Mouse (Mus musculus): ENCODE results near the gene Snx18. TPM values are rescaled to one million over a fixed set of nuclear protein-coding genes. Genes with fewer than 3 reads are reported as not detected.

The Snx18 gene
- total RNA-seq (2017) = 26.4 and 27.5 TPM in 2 replicates

GRCm38 (mm10) chr13:113617891-113618823, at the start of gene Snx18:
TSS of gene Snx18 (minus strand) at chr13:113618564.
- peak; percentile 71 for ATAC-seq (replicated peaks; ENCODE audit: low read depth, poor library complexity, severe bottlenecking)

- ATAC-seq (replicated peaks; ENCODE audit: low read depth, poor library complexity, severe bottlenecking) = no peak
Observed at GRCm38 (mm10) chr13:113663883-113664282, 45.5 kb upstream of the Snx18 start.

- no peak for ATAC-seq (replicated peaks; ENCODE audit: low read depth, poor library complexity, severe bottlenecking)
Observed at GRCm38 (mm10) chr13:113663151-113663779, 44.9 kb upstream of the Snx18 start, which contains the start of gene Hspb3. TSS of gene Hspb3 (minus strand) at chr13:113663676.

GRCm38 (mm10) chr13:113661826-113662271, 43.5 kb upstream of the Snx18 start:
- ATAC-seq (replicated peaks; ENCODE audit: low read depth, poor library complexity, severe bottlenecking) = peak; percentile 52; the same call in 1 of the 2 replicates

- ATAC-seq (replicated peaks; ENCODE audit: low read depth, poor library complexity, severe bottlenecking) = no peak
Observed at GRCm38 (mm10) chr13:113660576-113661310, 42.4 kb upstream of the Snx18 start.

GRCm38 (mm10) chr13:113657204-113657603, 38.8 kb upstream of the Snx18 start:
- ATAC-seq (replicated peaks; ENCODE audit: low read depth, poor library complexity, severe bottlenecking) = peak; percentile 84

- ATAC-seq (replicated peaks; ENCODE audit: low read depth, poor library complexity, severe bottlenecking) = no peak
Observed at GRCm38 (mm10) chr13:113656639-113657038, 38.3 kb upstream of the Snx18 start.

GRCm38 (mm10) chr13:113655511-113655910, 37.1 kb upstream of the Snx18 start:
- ATAC-seq (replicated peaks; ENCODE audit: low read depth, poor library complexity, severe bottlenecking) = no peak

- peak; percentile 43; the same call in 1 of the 2 replicates for ATAC-seq (replicated peaks; ENCODE audit: low read depth, poor library complexity, severe bottlenecking)
Observed at GRCm38 (mm10) chr13:113640944-113641597, 22.7 kb upstream of the Snx18 start.

GRCm38 (mm10) chr13:113638914-113639313, 20.6 kb upstream of the Snx18 start:
- ATAC-seq (replicated peaks; ENCODE audit: low read depth, poor library complexity, severe bottlenecking) = peak; percentile 24

GRCm38 (mm10) chr13:113635799-113636222, 17.4 kb upstream of the Snx18 start:
- peak; percentile 82 for ATAC-seq (replicated peaks; ENCODE audit: low read depth, poor library complexity, severe bottlenecking)

- ATAC-seq (replicated peaks; ENCODE audit: low read depth, poor library complexity, severe bottlenecking) = no peak
Observed at GRCm38 (mm10) chr13:113634732-113635481, 16.5 kb upstream of the Snx18 start.

- no peak for ATAC-seq (replicated peaks; ENCODE audit: low read depth, poor library complexity, severe bottlenecking)
Observed at GRCm38 (mm10) chr13:113632506-113632905, 14.1 kb upstream of the Snx18 start.

- ATAC-seq (replicated peaks; ENCODE audit: low read depth, poor library complexity, severe bottlenecking) = no peak
Observed at GRCm38 (mm10) chr13:113627601-113628000, 9.2 kb upstream of the Snx18 start.

GRCm38 (mm10) chr13:113622865-113623255, 4.5 kb upstream of the Snx18 start:
- peak; percentile 67 for ATAC-seq (replicated peaks; ENCODE audit: low read depth, poor library complexity, severe bottlenecking)

- no peak for ATAC-seq (replicated peaks; ENCODE audit: low read depth, poor library complexity, severe bottlenecking)
Observed at GRCm38 (mm10) chr13:113622122-113622864, 3.9 kb upstream of the Snx18 start.

- no peak for ATAC-seq (replicated peaks; ENCODE audit: low read depth, poor library complexity, severe bottlenecking)
Observed at GRCm38 (mm10) chr13:113619003-113619402, 639 bp upstream of the Snx18 start.

- ATAC-seq (replicated peaks; ENCODE audit: low read depth, poor library complexity, severe bottlenecking) = no peak
Observed at GRCm38 (mm10) chr13:113617338-113617890, 950 bp downstream of the Snx18 start.

All from common myeloid progenitor, adult 5-6 weeks (primary cell).